Mouse (Mus musculus) G1E (cell line): ENCODE results near the gene Mmp17. TPM values are rescaled to one million over a fixed set of nuclear protein-coding genes. Genes with fewer than 3 reads are reported as not detected.
A peak's percentile ranks its signal among the peaks of the same experiment; 100 is the strongest.
"Not testable (repeated sequence)": the region's sequence is repeated elsewhere in the genome, so short reads cannot be mapped to it uniquely, and the experiment has no call there.

Experiments
- ATAC-seq: 2 replicates; pipeline ENCODE4 v1.8.0; 2016; ENCODE audit warnings: mild to moderate bottlenecking; ENCODE audit not compliant: insufficient number of reproducible peaks, poor library complexity, low FRiP score, severe bottlenecking; ENCODE audit errors: extremely low read depth
- DNase-seq: peaks from one replicate; pipeline ENCODE4 v3.0.0; 2012; ENCODE audit warnings: low spot score
- H3K27me3 ChIP-seq: 2 replicates; pipeline ENCODE4 v1.6.1; 2012; ENCODE audit warnings: mild to moderate bottlenecking, low read length, inconsistent platforms; ENCODE audit not compliant: insufficient read depth
- H3K36me3 ChIP-seq: replicated peaks from 2 replicates; pipeline ENCODE3; 2012; ENCODE audit warnings: mild to moderate bottlenecking, inconsistent platforms
- H3K4me1 ChIP-seq: 2 replicates; pipeline ENCODE4 v1.6.1; 2012; ENCODE audit warnings: low read depth, low read length, inconsistent platforms, mixed read lengths; ENCODE audit not compliant: insufficient read depth
- H3K4me3 ChIP-seq: 2 replicates; pipeline ENCODE4 v1.5.1; 2012; ENCODE audit warnings: low read depth, mild to moderate bottlenecking, inconsistent platforms, low read length, moderate library complexity, mixed read lengths
- H3K9me3 ChIP-seq: replicated peaks from 2 replicates; pipeline ENCODE4 v1.6.1; 2012; ENCODE audit warnings: inconsistent platforms
- CTCF ChIP-seq: IDR thresholded peaks from 2 replicates; pipeline ENCODE4 v1.5.1; 2012; ENCODE audit warnings: low read depth, low read length, inconsistent platforms, mixed read lengths
- GATA1 ChIP-seq: IDR thresholded peaks from 2 replicates; pipeline ENCODE4 v1.6.1; 2012; ENCODE audit warnings: borderline replicate concordance, low read length, inconsistent platforms, mixed read lengths
- GATA2 ChIP-seq: IDR thresholded peaks from 2 replicates; pipeline ENCODE4 v1.6.1; 2012; ENCODE audit warnings: low read depth, low read length, inconsistent platforms, borderline replicate concordance
- POLR2AphosphoS5 ChIP-seq: IDR thresholded peaks from 2 replicates; pipeline ENCODE4 v1.6.1; 2012; ENCODE audit warnings: low read depth, low read length, inconsistent platforms; ENCODE audit not compliant: insufficient replicate concordance
- TAL1 ChIP-seq: conservative IDR thresholded peaks from 2 replicates; pipeline ENCODE4 v1.6.1; 2012; ENCODE audit warnings: low read depth, low read length, inconsistent platforms, mixed read lengths
- polyA plus RNA-seq: library from polyadenylated mRNA; stranded (reverse); fragments of >175 nt; gene quantifications from 2 replicates; pipeline ENCODE4 v1.2.3, GENCODE M21; 2012
- total RNA-seq, 2 experiments: library from RNA; stranded (forward) in 1 of 2; stranded (reverse) in 1 of 2; fragments of 200-1000 nt in 1 of 2; fragments of >200 nt in 1 of 2; fragmentation: Nextera tagmentation in 1 of 2; gene quantifications; 2 replicates each; pipeline ENCODE4 v1.2.3; 2014 to 2017

The Mmp17 gene
- total and polyA plus RNA-seq, 3 experiments: 0.03 to 0.05 TPM; not detected in 1

DNA sequence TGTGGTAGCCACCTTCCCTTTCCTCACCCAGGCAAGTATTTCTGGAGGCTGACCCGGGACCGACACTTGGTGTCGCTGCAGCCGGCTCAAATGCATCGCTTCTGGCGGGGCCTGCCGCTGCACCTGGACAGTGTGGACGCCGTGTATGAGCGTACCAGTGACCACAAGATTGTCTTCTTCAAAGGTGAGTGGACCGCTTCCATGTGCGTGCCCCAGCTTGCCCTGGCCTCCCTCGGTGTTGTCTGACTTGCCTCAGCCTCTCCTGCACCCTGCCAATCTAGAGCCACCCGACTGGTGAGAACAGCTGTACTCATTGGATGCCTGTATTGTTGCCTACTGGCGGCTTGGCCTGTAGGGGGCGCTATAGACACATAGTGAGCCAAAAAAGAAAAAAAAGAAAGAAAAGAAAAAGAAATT lies 18.1 kb downstream of the Mmp17 start:
- H3K4me1 ChIP-seq: no peaks in the 10 kb centered on the region; the same call in 1 of the 2 replicates
- no peak for ATAC-seq
- peaks cover 11% of the 10 kb centered on the region; the same call in 1 of the 2 replicates for H3K27me3 ChIP-seq
- no peak overlapping the region for H3K4me3 ChIP-seq
- no peaks in the 10 kb centered on the region for H3K36me3 ChIP-seq
- DNase-seq: no peak
- no peaks in the 10 kb centered on the region for H3K9me3 ChIP-seq
- 0 out of 2 replicates have a peak, but pooled peaks have one; percentile 10 for TF ChIP-seq CTCF
- no peak for TF ChIP-seq GATA1

DNA sequence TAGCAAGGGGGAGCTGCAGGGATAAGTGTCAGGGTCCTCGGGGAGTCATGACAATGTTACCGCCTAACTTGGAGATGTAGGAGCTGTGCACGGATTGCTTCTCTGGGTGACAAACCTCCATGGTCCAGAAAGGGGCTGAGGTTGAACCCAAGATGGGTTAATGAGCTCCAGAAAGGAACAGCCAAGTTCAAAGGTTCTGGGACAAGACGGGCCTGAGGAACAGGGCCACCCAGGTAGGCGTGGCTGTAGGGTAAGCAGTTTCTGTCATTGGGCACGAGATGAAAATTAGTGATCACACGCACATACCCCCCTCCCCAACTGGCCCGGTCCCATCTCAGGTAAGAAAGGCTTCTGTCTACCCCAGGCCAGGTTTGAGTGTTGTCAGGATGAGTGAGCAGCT lies 23.5 kb downstream of the Mmp17 start:
- H3K27me3 ChIP-seq: peaks cover 10% of the 10 kb centered on the region; the same call in 1 of the 2 replicates
- no peak for TF ChIP-seq POLR2AphosphoS5
- ATAC-seq (no peak), DNase-seq (no peak)
- H3K4me1 ChIP-seq: peaks cover 2% of the 10 kb centered on the region; the same call in 1 of the 2 replicates
- no peak overlapping the region for H3K4me3 ChIP-seq
- H3K9me3 ChIP-seq: no peaks in the 10 kb centered on the region
- H3K36me3 ChIP-seq: no peaks in the 10 kb centered on the region

DNA sequence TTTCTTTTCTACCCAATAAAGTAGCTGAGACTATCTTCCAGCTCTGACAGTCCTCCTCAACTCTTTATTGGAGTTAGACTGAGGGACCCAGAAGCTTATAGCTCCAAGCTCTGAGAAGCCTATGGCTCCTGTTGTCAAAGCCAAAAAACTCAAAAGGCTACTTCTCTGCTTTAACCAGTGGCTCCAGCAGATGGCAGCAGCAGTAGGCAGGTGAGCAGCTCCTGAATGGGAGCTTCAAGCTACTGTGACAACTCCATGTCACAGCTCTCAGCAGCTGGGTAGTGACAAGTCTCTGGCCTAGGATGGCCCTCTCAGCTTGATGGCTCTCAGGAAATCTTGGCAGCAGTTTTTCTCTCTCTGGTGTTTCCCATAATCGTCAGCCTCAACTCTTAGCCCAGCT lies 27.1 kb downstream of the Mmp17 start:
- Histone ChIP-seq H3K27me3 (peaks cover 23% of the 10 kb centered on the region), H3K4me3 (no peak overlapping the region), H3K4me1 (peaks cover 2% of the 10 kb centered on the region; the same call in 1 of the 2 replicates), H3K9me3 (no peaks in the 10 kb centered on the region), H3K36me3 (no peaks in the 10 kb centered on the region)
- peak; percentile 61 for DNase-seq
- TF ChIP-seq GATA2: no peak
- TF ChIP-seq CTCF: peak; percentile 44
- ATAC-seq: peak; percentile 61

- not testable (repeated sequence) for H3K4me3 ChIP-seq, H3K9me3 ChIP-seq, H3K36me3 ChIP-seq, DNase-seq, H3K27me3 ChIP-seq, H3K4me1 ChIP-seq, ATAC-seq
Measured at GRCm38 (mm10) chr5:129620600-129620999, 36.6 kb downstream of the Mmp17 start.

DNA sequence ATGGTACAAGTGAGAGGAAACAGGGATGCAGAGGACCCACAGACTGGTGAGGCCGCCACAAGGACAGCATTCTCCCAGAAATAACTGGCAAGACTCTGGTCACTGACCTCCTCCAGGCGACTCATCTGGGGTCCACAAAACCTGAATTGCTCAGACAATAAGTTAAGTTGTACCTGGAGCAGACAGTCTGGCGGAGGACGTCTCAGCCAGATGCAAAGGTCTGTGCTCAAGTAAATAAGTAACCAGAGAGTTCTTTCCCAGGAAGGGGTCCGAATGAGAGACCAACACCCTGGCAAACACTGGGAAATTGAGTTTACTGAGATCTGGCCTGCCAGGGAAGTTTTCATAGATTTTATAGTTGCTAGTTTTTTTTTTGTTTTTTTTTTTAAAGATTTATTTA lies 37.4 kb downstream of the Mmp17 start:
- Histone ChIP-seq H3K9me3 (no peaks in the 10 kb centered on the region), H3K4me3 (no peak overlapping the region), H3K4me1 (no peaks in the 10 kb centered on the region), H3K27me3 (peaks cover 6% of the 10 kb centered on the region; the same call in 1 of the 2 replicates), H3K36me3 (no peaks in the 10 kb centered on the region)
- DNase-seq: no peak
- ATAC-seq: no peak
- TF ChIP-seq GATA2 (no peak), GATA1 (no peak), POLR2AphosphoS5 (no peak), TAL1 (no peak), CTCF (no peak)

DNA sequence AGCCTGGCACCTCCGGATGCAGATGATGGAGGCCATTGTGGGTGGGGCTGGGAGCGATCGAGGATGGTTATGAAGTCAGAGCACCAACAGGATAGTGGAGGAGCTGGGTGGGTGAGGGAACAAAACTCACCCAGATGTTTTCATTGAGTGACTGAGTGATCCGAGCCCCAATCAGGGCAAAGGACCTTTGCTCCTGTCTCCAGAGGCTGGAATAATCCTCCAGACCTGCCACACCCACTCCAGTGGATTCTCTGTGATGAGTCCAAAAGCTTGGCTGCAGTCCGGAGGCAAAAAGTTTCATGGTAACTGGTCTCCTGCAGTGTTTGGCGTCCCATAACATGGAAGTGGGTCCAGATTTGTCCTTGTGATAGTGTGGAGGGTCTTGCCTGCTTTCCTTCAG lies 42.1 kb downstream of the Mmp17 start:
- Histone ChIP-seq H3K4me1 (no peaks in the 10 kb centered on the region), H3K27me3 (peaks cover 3% of the 10 kb centered on the region; the same call in 1 of the 2 replicates), H3K4me3 (no peak overlapping the region), H3K36me3 (no peaks in the 10 kb centered on the region), H3K9me3 (no peaks in the 10 kb centered on the region)
- TF ChIP-seq GATA1: no peak
- no peak for TF ChIP-seq CTCF
- TF ChIP-seq TAL1: no peak
- TF ChIP-seq GATA2: no peak
- TF ChIP-seq POLR2AphosphoS5: no peak
- ATAC-seq (no peak), DNase-seq (no peak)

DNA sequence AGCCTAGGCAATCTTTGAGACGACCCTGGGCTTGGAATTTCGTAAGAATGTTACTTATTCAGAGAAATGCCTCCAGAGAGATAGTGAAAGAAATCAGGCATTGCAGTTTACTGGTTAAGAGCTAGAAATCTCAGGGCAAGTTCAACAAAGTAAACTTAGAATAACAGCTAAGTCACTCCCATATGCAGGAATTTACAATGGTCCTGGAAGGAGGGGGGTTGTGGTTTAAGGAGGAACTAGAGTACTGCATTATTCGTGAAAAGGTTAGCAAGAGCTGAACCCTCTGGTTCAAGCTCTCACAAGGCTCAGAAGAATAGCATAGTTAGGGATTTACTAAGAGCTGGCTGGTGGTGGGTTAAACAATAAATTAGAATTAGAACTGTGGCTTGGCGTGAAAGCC lies 42.6 kb downstream of the Mmp17 start:
- H3K4me3 ChIP-seq, ATAC-seq, DNase-seq, H3K27me3 ChIP-seq, H3K4me1 ChIP-seq, H3K9me3 ChIP-seq, H3K36me3 ChIP-seq: not testable (repeated sequence)

GRCm38 (mm10) chr5:129632270-129633250 lies 48.6 kb downstream of the Mmp17 start:
- not testable (repeated sequence) for H3K4me3 ChIP-seq, H3K4me1 ChIP-seq, ATAC-seq, H3K9me3 ChIP-seq, DNase-seq, H3K36me3 ChIP-seq, H3K27me3 ChIP-seq
